Mouse (Mus musculus) cerebellum, postnatal 4 days (tissue): ENCODE data around the gene Lrsam1.

Experiments used
- DNase-seq, 2 experiments: peaks; one replicate each; pipeline ENCODE4 v3.0.0; 2022; ENCODE audit warnings: low spot score in 2 of 2, mixed read lengths in 1 of 2

Lrsam1 gene

GRCm38 (mm10) chr2:32966689-32967631 lies 5.5 kb upstream of the Lrsam1 start:
- DNase-seq: peak; percentile 66 to 84

GRCm38 (mm10) chr2:32966184-32966688 lies 4.8 kb upstream of the Lrsam1 start:
- DNase-seq: no peak

GRCm38 (mm10) chr2:32965511-32966183 lies 4.2 kb upstream of the Lrsam1 start:
- no peak for DNase-seq

GRCm38 (mm10) chr2:32964659-32965457 lies 3.4 kb upstream of the Lrsam1 start:
- no peak for DNase-seq

- DNase-seq: no peak
Observed at GRCm38 (mm10) chr2:32963981-32964380, 2.6 kb upstream of the Lrsam1 start.

GRCm38 (mm10) chr2:32963544-32963943 lies 2.1 kb upstream of the Lrsam1 start:
- DNase-seq: no peak

GRCm38 (mm10) chr2:32962875-32963220 lies 1.4 kb upstream of the Lrsam1 start:
- no peak for DNase-seq

GRCm38 (mm10) chr2:32962062-32962874 lies 854 bp upstream of the Lrsam1 start:
- peak in 1 of 2 experiments; percentile 33 for DNase-seq

GRCm38 (mm10) chr2:32960273-32960672 lies 1.1 kb downstream of the Lrsam1 start:
- DNase-seq: no peak

- DNase-seq: no peak
Observed at GRCm38 (mm10) chr2:32957344-32957743, 4.1 kb downstream of the Lrsam1 start.

- no peak for DNase-seq
Observed at GRCm38 (mm10) chr2:32954581-32954980, 6.8 kb downstream of the Lrsam1 start.

- no peak for DNase-seq
Observed at GRCm38 (mm10) chr2:32947454-32947853, 14.0 kb downstream of the Lrsam1 start.

GRCm38 (mm10) chr2:32940483-32940882 lies 20.9 kb downstream of the Lrsam1 start:
- DNase-seq: no peak

- DNase-seq: no peak
Observed at GRCm38 (mm10) chr2:32939418-32939817, 22.0 kb downstream of the Lrsam1 start.

GRCm38 (mm10) chr2:32938741-32939140 lies 22.7 kb downstream of the Lrsam1 start:
- DNase-seq: no peak

GRCm38 (mm10) chr2:32931730-32932129 lies 29.7 kb downstream of the Lrsam1 start:
- no peak for DNase-seq

GRCm38 (mm10) chr2:32928947-32929829 lies 32.2 kb downstream of the Lrsam1 start:
- no peak for DNase-seq

GRCm38 (mm10) chr2:32928235-32928946 lies 33.0 kb downstream of the Lrsam1 start:
- DNase-seq: peak; percentile 51 to 73

- DNase-seq: no peak
Observed at GRCm38 (mm10) chr2:32927624-32928234, 33.7 kb downstream of the Lrsam1 start.
